Mouse (Mus musculus) limb, embryonic 11.5 days (tissue): ENCODE data around the gene Bcl9l. TPM values are rescaled to one million over a fixed set of nuclear protein-coding genes. Genes with fewer than 3 reads are reported as not detected.

Experiments used
- ATAC-seq: fragments of 200-750 bp; cut with Nextera tagmentation; 2 replicates; pipeline ENCODE4 v1.8.0; 2017; ENCODE audit warnings: low read depth; ENCODE audit not compliant: insufficient number of reproducible peaks, low FRiP score, low TSS enrichment
- DNase-seq: peaks from one replicate; pipeline ENCODE4 v3.0.0-alpha.2; 2015; ENCODE audit warnings: low spot score
- H3K27ac ChIP-seq: fragments of 300-500 bp; sonication (generic); replicated peaks from 2 replicates; pipeline ENCODE4 v1.5.1; 2014; ENCODE audit warnings: low read depth, mild to moderate bottlenecking, low read length
- H3K27me3 ChIP-seq: fragments of 300-500 bp; sonication (generic); 2 replicates; pipeline ENCODE4 v1.6.1; 2014; ENCODE audit warnings: mild to moderate bottlenecking, low read length, mixed read lengths; ENCODE audit not compliant: control insufficient read depth, insufficient read depth
- H3K36me3 ChIP-seq: fragments of 300-500 bp; sonication (generic); 2 replicates; pipeline ENCODE4 v1.6.1; 2014; ENCODE audit warnings: mild to moderate bottlenecking, low read length, moderate library complexity, mixed read lengths; ENCODE audit not compliant: control insufficient read depth, insufficient read depth
- H3K4me1 ChIP-seq: fragments of 300-500 bp; sonication (generic); 2 replicates; pipeline ENCODE4 v1.6.1; 2014; ENCODE audit warnings: low read length, mixed read lengths; ENCODE audit not compliant: control insufficient read depth, insufficient read depth
- H3K4me2 ChIP-seq: fragments of 300-500 bp; sonication (generic); 2 replicates; pipeline ENCODE4 v1.6.1; 2014; ENCODE audit warnings: low read depth, mild to moderate bottlenecking, moderate library complexity; ENCODE audit not compliant: severe bottlenecking
- H3K4me3 ChIP-seq: fragments of 300-500 bp; sonication (generic); 2 replicates; pipeline ENCODE4 v1.5.1; 2014; ENCODE audit warnings: low read depth, low read length
- H3K9ac ChIP-seq: fragments of 300-500 bp; sonication (generic); 2 replicates; pipeline ENCODE4 v1.6.1; 2014; ENCODE audit warnings: mild to moderate bottlenecking, low read length
- H3K9me3 ChIP-seq: fragments of 300-500 bp; sonication (generic); 2 replicates; pipeline ENCODE4 v1.6.1; 2016; ENCODE audit warnings: low read length; ENCODE audit not compliant: control insufficient read depth
- whole genome bisulfite sequencing: fragments of 180-500 bp; shearing (Covaris S2); extraction: QIAGEN DNeasy Blood & Tissue Kit; methylation state at CpG from one replicate; pipeline ENCODE4 v1.1.7; 2014; 5-methylcytosine and 5-hydroxymethylcytosine counted together
- polyA plus RNA-seq: library from polyadenylated mRNA; unstranded; fragments of >200 nt; fragmentation: Nextera tagmentation; extraction: Ambion mirVana; gene quantifications from 2 replicates; pipeline ENCODE4 v1.2.1, GENCODE M21; 2014

The Bcl9l gene
- polyA plus RNA-seq, 1 experiment from 2014 or later: 11.6 TPM

GRCm38 (mm10) chr9:44510355-44510871 lies 27.8 kb downstream of the Bcl9l start:
- Histone ChIP-seq H3K27ac (no peak overlapping the region), H3K9ac (no peak overlapping the region), H3K27me3 (0 out of 2 replicates have a peak, but pooled peaks cover 2% of the 10 kb centered on the region), H3K4me2 (no peak overlapping the region), H3K9me3 (no peaks in the 10 kb centered on the region), H3K4me3 (no peak overlapping the region), H3K4me1 (peaks cover 11% of the 10 kb centered on the region; the same call in 1 of the 2 replicates), H3K36me3 (peaks cover 20% of the 10 kb centered on the region)
- DNase-seq (no peak), ATAC-seq (no peak)
- WGBS: 34% methylated on average over 9 of the region's 9 CpGs

DNA sequence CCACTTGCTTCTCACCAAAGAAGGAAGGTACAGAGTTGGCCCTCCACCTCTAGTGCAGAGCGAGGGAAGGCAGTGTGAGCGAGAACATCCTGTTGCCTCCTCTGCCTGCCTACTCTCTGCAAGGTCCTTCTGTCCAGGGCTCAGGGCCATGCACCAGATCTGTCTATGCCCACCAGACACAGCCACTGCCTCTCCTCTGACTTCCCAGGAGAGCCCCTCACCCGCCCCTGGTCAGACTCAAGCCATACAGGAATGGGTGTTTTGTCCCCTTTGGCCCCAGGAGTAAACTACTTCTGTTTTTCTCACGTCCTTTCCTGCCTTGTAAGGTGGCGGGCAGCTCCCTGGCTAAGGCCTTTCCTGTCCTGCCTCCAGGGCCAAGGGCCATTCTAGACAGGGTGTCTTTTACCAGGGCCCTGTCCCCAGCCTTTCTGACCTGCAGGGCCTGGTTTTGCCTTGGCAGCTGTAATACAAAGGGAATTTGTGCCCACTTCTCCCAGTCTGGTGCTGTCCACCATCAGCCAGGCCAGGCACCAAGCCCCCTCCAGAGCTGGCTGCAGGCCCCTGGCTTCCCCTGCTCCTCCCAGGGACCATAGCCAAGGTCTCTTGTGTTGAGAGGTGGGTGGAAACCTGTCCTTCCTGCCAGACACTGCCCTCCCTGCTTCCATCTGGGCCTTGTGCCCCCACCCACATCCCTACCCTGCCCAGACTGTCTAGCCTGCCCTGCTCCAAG lies 28.4 kb downstream of the Bcl9l start:
- no peak overlapping the region for H3K9ac ChIP-seq
- peaks cover 15% of the 10 kb centered on the region for H3K36me3 ChIP-seq
- H3K27ac ChIP-seq: no peak overlapping the region
- no peak for ATAC-seq
- no peak for DNase-seq
- H3K27me3 ChIP-seq: 0 out of 2 replicates have a peak, but pooled peaks cover 2% of the 10 kb centered on the region
- peaks cover 8% of the 10 kb centered on the region; the same call in 1 of the 2 replicates for H3K4me1 ChIP-seq
- H3K9me3 ChIP-seq: no peaks in the 10 kb centered on the region
- 57% methylated on average over 5 of the region's 5 CpGs for WGBS
- no peak overlapping the region for H3K4me2 ChIP-seq
- no peak overlapping the region for H3K4me3 ChIP-seq

DNA sequence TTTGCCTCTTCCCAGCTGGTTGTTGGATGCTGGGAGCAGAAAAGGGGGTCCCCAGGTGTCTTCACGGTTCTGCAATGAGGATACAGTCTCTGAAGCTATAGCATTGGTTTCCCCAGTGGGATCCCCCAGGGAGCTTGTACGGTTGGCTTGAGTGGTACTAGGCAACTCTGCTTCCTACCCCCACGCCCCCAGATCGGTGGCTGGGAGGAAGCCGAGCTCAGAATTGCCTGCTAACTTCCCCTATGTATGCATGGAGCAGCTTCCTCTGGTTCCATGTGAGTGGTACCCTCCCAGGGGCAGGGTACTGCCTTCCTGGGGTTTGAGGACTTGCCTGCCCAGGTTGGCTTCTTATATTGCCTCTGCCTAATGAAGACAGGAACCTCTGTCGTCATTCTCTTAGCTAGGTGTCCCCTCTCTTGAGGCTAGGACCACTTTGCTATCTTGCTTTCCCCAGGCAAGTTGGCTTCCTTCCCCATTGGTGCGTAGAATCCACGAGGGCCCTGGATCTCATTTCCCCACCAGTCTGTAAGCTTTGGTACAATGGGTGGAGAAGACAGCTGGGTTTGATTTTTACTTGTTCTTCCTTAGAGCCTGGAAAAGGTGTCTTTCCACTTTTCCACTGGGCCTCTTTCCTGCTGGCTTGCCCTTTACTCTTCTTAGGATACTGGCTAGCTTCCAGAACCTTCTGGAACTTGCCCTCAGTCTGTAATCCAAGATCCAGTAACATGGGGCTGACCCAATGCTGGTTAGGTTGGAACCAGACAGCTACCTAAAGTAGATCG lies 29.5 kb downstream of the Bcl9l start:
- H3K9me3 ChIP-seq: no peaks in the 10 kb centered on the region
- H3K9ac ChIP-seq: no peak overlapping the region
- no peak overlapping the region for H3K4me2 ChIP-seq

GRCm38 (mm10) chr9:44512717-44513003 lies 30.0 kb downstream of the Bcl9l start:
- no peak for DNase-seq
- H3K4me1 ChIP-seq: peaks cover 8% of the 10 kb centered on the region; the same call in 1 of the 2 replicates

More for the DNA sequence above, 29.5 kb downstream of the Bcl9l start:
- ATAC-seq (no peak), DNase-seq (no peak)
- H3K36me3 ChIP-seq: peaks cover 7% of the 10 kb centered on the region
- peaks cover 8% of the 10 kb centered on the region; the same call in 1 of the 2 replicates for H3K4me1 ChIP-seq
- no peak overlapping the region for H3K27ac ChIP-seq
- 0 out of 2 replicates have a peak, but pooled peaks cover 2% of the 10 kb centered on the region for H3K27me3 ChIP-seq
- 86% methylated on average over 9 of the region's 9 CpGs for WGBS
- no peak overlapping the region for H3K4me3 ChIP-seq

DNA sequence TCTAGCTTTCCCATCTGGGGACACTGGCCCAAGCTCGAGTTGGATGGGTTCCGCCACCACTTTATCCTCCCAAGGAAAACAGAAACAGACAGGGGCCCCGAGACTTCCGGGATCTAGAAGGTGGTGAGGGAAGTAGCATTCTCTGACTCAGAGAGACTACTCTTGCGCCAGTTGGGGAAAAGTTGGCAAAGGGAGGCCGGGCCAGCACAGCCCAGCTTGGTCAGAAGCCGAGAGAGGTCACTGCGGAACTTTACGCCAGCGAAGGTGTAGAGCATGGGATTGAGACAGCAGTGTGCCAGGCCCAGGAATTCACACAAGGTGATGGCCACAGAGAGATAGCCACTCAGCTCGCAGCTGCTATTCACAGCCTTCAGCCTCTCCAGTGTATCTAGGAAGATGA lies 30.5 kb downstream of the Bcl9l start:
- WGBS: 88% methylated on average over 11 of the region's 11 CpGs

More at GRCm38 (mm10) chr9:44512717-44513003, 30.0 kb downstream of the Bcl9l start:
- Histone ChIP-seq H3K4me3 (no peak overlapping the region), H3K27ac (no peak overlapping the region), H3K9ac (no peak overlapping the region), H3K4me2 (no peak overlapping the region), H3K9me3 (no peaks in the 10 kb centered on the region), H3K27me3 (0 out of 2 replicates have a peak, but pooled peaks cover 2% of the 10 kb centered on the region), H3K36me3 (peaks cover 4% of the 10 kb centered on the region)
- 86% methylated on average over 3 of the region's 3 CpGs for WGBS
- no peak for ATAC-seq

GRCm38 (mm10) chr9:44513610-44514009 lies 31.0 kb downstream of the Bcl9l start:
- H3K4me2 ChIP-seq: no peak overlapping the region
- no peak for ATAC-seq
- no peak overlapping the region for H3K27ac ChIP-seq
- H3K4me3 ChIP-seq: no peak overlapping the region
- 0 out of 2 replicates have a peak, but pooled peaks cover 2% of the 10 kb centered on the region for H3K27me3 ChIP-seq
- peaks cover 8% of the 10 kb centered on the region; the same call in 1 of the 2 replicates for H3K4me1 ChIP-seq
- no peak for DNase-seq
- WGBS: 69% methylated on average over 20 of the region's 20 CpGs
- H3K9me3 ChIP-seq: no peaks in the 10 kb centered on the region
- peaks cover 3% of the 10 kb centered on the region for H3K36me3 ChIP-seq
- no peak overlapping the region for H3K9ac ChIP-seq

More for the DNA sequence above, 30.5 kb downstream of the Bcl9l start:
- Histone ChIP-seq H3K36me3 (peaks cover 4% of the 10 kb centered on the region), H3K4me3 (no peak overlapping the region), H3K4me1 (peaks cover 8% of the 10 kb centered on the region; the same call in 1 of the 2 replicates), H3K27ac (no peak overlapping the region), H3K9ac (no peak overlapping the region), H3K4me2 (no peak overlapping the region), H3K27me3 (0 out of 2 replicates have a peak, but pooled peaks cover 2% of the 10 kb centered on the region), H3K9me3 (no peaks in the 10 kb centered on the region)
- DNase-seq (no peak), ATAC-seq (no peak)

DNA sequence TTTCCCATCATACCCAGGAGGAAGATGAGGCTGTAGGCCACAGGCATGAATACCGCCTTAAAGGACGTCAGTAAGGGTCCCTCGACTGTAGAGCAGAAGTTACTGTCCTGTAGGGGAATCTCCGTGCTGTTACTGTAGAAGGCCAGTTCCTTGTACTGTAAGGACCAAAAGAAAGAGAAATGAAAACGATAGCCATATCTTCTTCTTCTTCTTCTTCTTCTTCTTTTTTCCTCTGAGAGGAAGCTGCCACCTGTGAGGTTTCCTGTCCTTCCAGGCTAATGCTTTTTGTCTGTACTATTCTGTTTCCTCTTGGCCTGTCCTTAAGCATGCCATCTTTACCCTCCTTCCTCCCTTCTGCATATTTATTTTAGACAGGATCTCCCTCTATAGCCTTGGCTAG lies 31.5 kb downstream of the Bcl9l start:
- Histone ChIP-seq H3K9ac (no peak overlapping the region), H3K4me1 (peaks cover 8% of the 10 kb centered on the region; the same call in 1 of the 2 replicates), H3K27ac (no peak overlapping the region), H3K9me3 (no peaks in the 10 kb centered on the region), H3K4me2 (no peak overlapping the region), H3K36me3 (no peaks in the 10 kb centered on the region; the same call in 1 of the 2 replicates), H3K4me3 (no peak overlapping the region), H3K27me3 (0 out of 2 replicates have a peak, but pooled peaks cover 2% of the 10 kb centered on the region)
- DNase-seq: no peak
- WGBS: 87% methylated on average over 5 of the region's 5 CpGs
- ATAC-seq: no peak

GRCm38 (mm10) chr9:44515131-44515751 lies 32.6 kb downstream of the Bcl9l start:
- Histone ChIP-seq H3K9ac (no peak overlapping the region), H3K4me3 (no peak overlapping the region), H3K9me3 (no peaks in the 10 kb centered on the region), H3K27me3 (no peaks in the 10 kb centered on the region), H3K4me2 (no peak overlapping the region), H3K4me1 (no peaks in the 10 kb centered on the region), H3K27ac (no peak overlapping the region), H3K36me3 (no peaks in the 10 kb centered on the region)
- WGBS: 65% methylated on average over 12 of the region's 12 CpGs
- ATAC-seq: no peak
- no peak for DNase-seq
